Mouse (Mus musculus) brown adipose tissue, adult 24 weeks (tissue): ENCODE results near the gene Kdm6b. TPM values are rescaled to one million over a fixed set of nuclear protein-coding genes. Genes with fewer than 3 reads are reported as not detected.
"Not testable (repeated sequence)": the region's sequence is repeated elsewhere in the genome, so short reads cannot be mapped to it uniquely, and the experiment has no call there.

Source experiments
- H3K27ac ChIP-seq: fragments of 200-500 bp; replicated peaks from 2 replicates; pipeline ENCODE4 v1.5.1; 2012; ENCODE audit warnings: low read depth, mild to moderate bottlenecking, low read length
- H3K4me1 ChIP-seq: fragments of 200-500 bp; 2 replicates; pipeline ENCODE4 v1.6.1; 2012; ENCODE audit warnings: low read length, mixed read lengths; ENCODE audit not compliant: control insufficient read depth, insufficient read depth, insufficient read length
- H3K4me3 ChIP-seq: fragments of 200-500 bp; 2 replicates; pipeline ENCODE4 v1.5.1; 2012; ENCODE audit warnings: low read depth, mild to moderate bottlenecking, low read length, moderate library complexity; ENCODE audit not compliant: insufficient read depth
- polyA plus RNA-seq: library from polyadenylated mRNA; stranded (reverse); fragments of >200 nt; gene quantifications from 2 replicates; pipeline ENCODE4 v1.2.4, GENCODE M21; 2012; ENCODE audit not compliant: missing spikeins, insufficient read depth, insufficient read length

The Kdm6b gene
- polyA plus RNA-seq, 1 experiment = 16.9 TPM

GRCm38 (mm10) chr11:69404595-69405396, 8.7 kb downstream of the Kdm6b start:
- H3K4me3 ChIP-seq = no peak overlapping the region
- no peaks in the 10 kb centered on the region; the same call in 1 of the 2 replicates for H3K4me1 ChIP-seq
- no peak overlapping the region for H3K27ac ChIP-seq

- H3K4me1 ChIP-seq = no peaks in the 10 kb centered on the region; the same call in 1 of the 2 replicates
- no peak overlapping the region for H3K4me3 ChIP-seq
- no peak overlapping the region for H3K27ac ChIP-seq
Observed at GRCm38 (mm10) chr11:69403691-69404594, 9.5 kb downstream of the Kdm6b start.

GRCm38 (mm10) chr11:69401987-69402386, 11.5 kb downstream of the Kdm6b start:
- no peaks in the 10 kb centered on the region; the same call in 1 of the 2 replicates for H3K4me1 ChIP-seq
- H3K4me3 ChIP-seq = no peak overlapping the region
- no peak overlapping the region for H3K27ac ChIP-seq

- no peak overlapping the region for H3K4me3 ChIP-seq
- no peak overlapping the region for H3K27ac ChIP-seq
- no peaks in the 10 kb centered on the region; the same call in 1 of the 2 replicates for H3K4me1 ChIP-seq
Observed at GRCm38 (mm10) chr11:69401210-69401637, 12.3 kb downstream of the Kdm6b start.

- H3K4me3 ChIP-seq = peak overlapping the region; percentile 40
- no peak overlapping the region for H3K27ac ChIP-seq
- H3K4me1 ChIP-seq = no peaks in the 10 kb centered on the region; the same call in 1 of the 2 replicates
Observed at GRCm38 (mm10) chr11:69400083-69400850, 13.2 kb downstream of the Kdm6b start.

- Histone ChIP-seq H3K27ac (peak overlapping the region; percentile 23; the same call in 1 of the 2 replicates), H3K4me3 (peak overlapping the region; percentile 49), H3K4me1 (no peaks in the 10 kb centered on the region; the same call in 1 of the 2 replicates)
Observed at GRCm38 (mm10) chr11:69399201-69400082, 14.0 kb downstream of the Kdm6b start.

GRCm38 (mm10) chr11:69398486-69399200, 14.8 kb downstream of the Kdm6b start:
- H3K4me1 ChIP-seq = no peaks in the 10 kb centered on the region; the same call in 1 of the 2 replicates

GRCm38 (mm10) chr11:69398059-69398458, 15.4 kb downstream of the Kdm6b start, which contains the start of gene Tmem88:
TSS of gene Tmem88 (minus strand) at chr11:69398234.
- H3K4me3 ChIP-seq = peak within 1 kb of the TSS; percentile 85
- no peaks in the 10 kb centered on the region; the same call in 1 of the 2 replicates for H3K4me1 ChIP-seq
- peak within 1 kb of the TSS; percentile 99 for H3K27ac ChIP-seq

More at GRCm38 (mm10) chr11:69398486-69399200, 14.8 kb downstream of the Kdm6b start:
- H3K4me3 ChIP-seq = peak overlapping the region; percentile 85
- peak overlapping the region; percentile 55 for H3K27ac ChIP-seq

- Histone ChIP-seq H3K4me1 (no peaks in the 10 kb centered on the region; the same call in 1 of the 2 replicates), H3K4me3 (peak overlapping the region; percentile 85), H3K27ac (peak overlapping the region; percentile 99)
Observed at GRCm38 (mm10) chr11:69397581-69398057, 15.9 kb downstream of the Kdm6b start.

- H3K27ac ChIP-seq = peak overlapping the region; percentile 99
- H3K4me3 ChIP-seq = peak overlapping the region; percentile 85
- H3K4me1 ChIP-seq = no peaks in the 10 kb centered on the region; the same call in 1 of the 2 replicates
Observed at GRCm38 (mm10) chr11:69396772-69397171, 16.7 kb downstream of the Kdm6b start.

- peak overlapping the region; percentile 99 for H3K27ac ChIP-seq
- no peaks in the 10 kb centered on the region for H3K4me1 ChIP-seq
- peak overlapping the region; percentile 85 for H3K4me3 ChIP-seq
Observed at GRCm38 (mm10) chr11:69395634-69396373, 17.7 kb downstream of the Kdm6b start.

- Histone ChIP-seq H3K4me3 (peak within 1 kb of the TSS; percentile 85), H3K27ac (peak within 1 kb of the TSS; percentile 99)
- not testable (repeated sequence) for H3K4me1 ChIP-seq
Observed at GRCm38 (mm10) chr11:69395235-69395633, 18.2 kb downstream of the Kdm6b start, which contains the start of the genes Naa38 and Cyb5d1. TSS of gene Naa38 (plus strand) at chr11:69395487. TSS of gene Cyb5d1 (minus strand) at chr11:69395631.
